24 mouse cellular contexts compared by ENCODE assay signal in genomic region chr13:38086711-38087110, GRCm38 (mm10). TPM values are rescaled to one million over a fixed set of nuclear protein-coding genes. Genes with fewer than 3 reads are reported as not detected.
DNase-seq lines count a peak whose midpoint lies in the region; ATAC-seq and TF ChIP-seq lines count a peak whose summit lies in the region.
"Had no signal": no experiment of that assay in that cellular context is flagged by ENCODE, and none has a peak within 500 bp of the region (broad histone marks: within the 10 kb centered on the region; RNA-seq: fewer than 3 reads in every experiment).

No protein-coding gene starts in this region.

- H3K4me1 ChIP-seq in heart, embryonic 11.5 days (ENCODE audit: control insufficient read depth, insufficient read depth, low read length): peaks cover 36% of the 10 kb centered on the region
- H3K4me1 ChIP-seq in heart, adult 2 months (ENCODE audit: control insufficient read depth, insufficient read depth, low read length): no peaks in the 10 kb centered on the region
- H3K4me1 ChIP-seq in liver, adult 2 months (ENCODE audit: control insufficient read depth, insufficient read depth, low read length): peaks cover 23% of the 10 kb centered on the region
- H3K4me1 ChIP-seq in liver, postnatal 0 days (ENCODE audit: insufficient read depth): peaks cover 19% of the 10 kb centered on the region
- peaks cover 9% of the 10 kb centered on the region for H3K4me1 ChIP-seq in intestine, postnatal 0 days (replicated peaks; ENCODE audit: control insufficient read depth, insufficient read depth, low read length)
- peaks cover 6% of the 10 kb centered on the region for H3K4me1 ChIP-seq in thymus, adult 2 months (replicated peaks; ENCODE audit: control insufficient read depth, insufficient read depth, low read length)
- H3K4me1 ChIP-seq: forebrain, embryonic 10.5 days; forebrain, embryonic 13.5 days; hindbrain, embryonic 13.5 days had no signal

- TF ChIP-seq EP300 in heart, adult 2 months (IDR thresholded peaks at IDR 0.05; ENCODE audit: insufficient read depth, low read depth, low read length): no peak
- TF ChIP-seq EP300 in liver, postnatal 0 days (IDR thresholded peaks at IDR 0.05; ENCODE audit: low read depth): no peak

- no peaks in the 10 kb centered on the region for H3K79me2 ChIP-seq in heart, adult 2 months (replicated peaks; ENCODE audit: control insufficient read depth, insufficient read depth, low read length)
- no peaks in the 10 kb centered on the region for H3K79me2 ChIP-seq in liver, adult 2 months (ENCODE audit: control insufficient read depth, insufficient read depth, low read length)

- no peaks in the 10 kb centered on the region for H3K36me3 ChIP-seq in heart, embryonic 11.5 days (ENCODE audit: control insufficient read depth, insufficient read depth, low read length)
- no peaks in the 10 kb centered on the region for H3K36me3 ChIP-seq in heart, adult 2 months (ENCODE audit: control insufficient read depth, insufficient read depth, low read length)
- no peaks in the 10 kb centered on the region for H3K36me3 ChIP-seq in liver, adult 2 months (ENCODE audit: control insufficient read depth, insufficient read depth, low read length)
- H3K36me3 ChIP-seq in liver, postnatal 0 days (replicated peaks; ENCODE audit: insufficient read depth, low read length): no peaks in the 10 kb centered on the region
- no peaks in the 10 kb centered on the region for H3K36me3 ChIP-seq in intestine, postnatal 0 days (ENCODE audit: control insufficient read depth, insufficient read depth)
- no peaks in the 10 kb centered on the region for H3K36me3 ChIP-seq in thymus, adult 2 months (ENCODE audit: control insufficient read depth, insufficient read depth, low read length)
- H3K36me3 ChIP-seq: forebrain, embryonic 10.5 days; heart, embryonic 12.5 days; heart, embryonic 15.5 days; hindbrain, embryonic 10.5 days; hindbrain, embryonic 13.5 days had no signal

- no peak overlapping the region for H3K4me3 ChIP-seq in heart, embryonic 11.5 days (ENCODE audit: low read depth, low read length)
- no peak overlapping the region for H3K4me3 ChIP-seq in heart, adult 2 months
- H3K4me3 ChIP-seq in liver, adult 2 months (ENCODE audit: insufficient read depth, low read depth, low read length): no peak overlapping the region
- no peak overlapping the region for H3K4me3 ChIP-seq in liver, postnatal 0 days (ENCODE audit: low read depth, low read length)
- H3K4me3 ChIP-seq in intestine, postnatal 0 days (ENCODE audit: low read depth, low read length): no peak overlapping the region
- no peak overlapping the region for H3K4me3 ChIP-seq in thymus, adult 2 months (ENCODE audit: control insufficient read depth, insufficient read depth, low read length)
- H3K4me3 ChIP-seq: forebrain, embryonic 10.5 days; forebrain, embryonic 13.5 days; heart, embryonic 12.5 days; heart, embryonic 15.5 days; hindbrain, embryonic 10.5 days; hindbrain, embryonic 13.5 days had no signal

- no peak overlapping the region for H3K4me2 ChIP-seq in heart, embryonic 11.5 days
- H3K4me2 ChIP-seq in liver, postnatal 0 days (ENCODE audit: low read depth, low read length): no peak overlapping the region
- no peak overlapping the region for H3K4me2 ChIP-seq in intestine, postnatal 0 days (replicated peaks; ENCODE audit: low read depth)
- H3K4me2 ChIP-seq: forebrain, embryonic 13.5 days; heart, embryonic 12.5 days; heart, embryonic 15.5 days; hindbrain, embryonic 13.5 days had no signal

- WGBS in heart, embryonic 11.5 days (ENCODE audit: insufficient replicate concordance): 16% methylated on average over 3 of the region's 3 CpGs
- 34% methylated on average over 3 of the region's 3 CpGs for WGBS in heart, adult 2 months
- WGBS in liver, adult 2 months: 14% methylated on average over 3 of the region's 3 CpGs
- WGBS in liver, postnatal 0 days (ENCODE audit: insufficient replicate concordance): 40% methylated on average over 3 of the region's 3 CpGs
- WGBS in intestine, postnatal 0 days: 22% methylated on average over 3 of the region's 3 CpGs
- WGBS in thymus, adult 2 months: 80% methylated on average over 3 of the region's 3 CpGs

- no peak for ATAC-seq in heart, embryonic 11.5 days (replicated peaks; ENCODE audit: insufficient number of reproducible peaks, low FRiP score, low TSS enrichment)
- no peak for ATAC-seq in liver, postnatal 0 days
- peak; percentile 11; the same call in 1 of the 2 replicates for ATAC-seq in intestine, postnatal 0 days
- ATAC-seq: activated CD4-positive, CD25-positive, alpha-beta regulatory T cell, adult 4 months; forebrain, embryonic 13.5 days; forebrain, embryonic 16.5 days; hindbrain, embryonic 16.5 days had no signal

- H3K27ac ChIP-seq in heart, embryonic 11.5 days (ENCODE audit: low read depth, low read length): peak overlapping the region; percentile 25; the same call in 1 of the 2 replicates
- H3K27ac ChIP-seq in heart, adult 2 months: no peak overlapping the region
- H3K27ac ChIP-seq in liver, adult 2 months (replicated peaks; ENCODE audit: insufficient read depth, low read depth, low read length): no peak overlapping the region
- no peak overlapping the region for H3K27ac ChIP-seq in liver, postnatal 0 days (ENCODE audit: low read depth)
- H3K27ac ChIP-seq in intestine, postnatal 0 days (ENCODE audit: low read depth, low read length): no peak overlapping the region; the same call in 1 of the 2 replicates
- H3K27ac ChIP-seq in thymus, adult 2 months (ENCODE audit: control insufficient read depth, insufficient read depth, low read length): no peak overlapping the region
- H3K27ac ChIP-seq: forebrain, embryonic 10.5 days; forebrain, embryonic 13.5 days; heart, embryonic 15.5 days; hindbrain, embryonic 10.5 days; hindbrain, embryonic 13.5 days had no signal

- no peak for DNase-seq in heart, adult 2 months
- peak; percentile 80 for DNase-seq in liver, adult 2 months (ENCODE audit: extremely low read depth, low read depth, low spot score)
- no peak for DNase-seq in liver, postnatal 0 days
- no peak for DNase-seq in thymus, adult 2 months
- DNase-seq: adrenal gland, adult 8-10 months; adrenal gland, postnatal 36 days; cerebellum, adult 18-20 months; cerebellum, adult 9-10 months; cerebellum, postnatal 14 days; gastrocnemius, postnatal 10 days; gastrocnemius, postnatal 36 days; heart, postnatal 10 days; heart, postnatal 36 days had no signal

- no peak for TF ChIP-seq CTCF in heart, adult 2 months (IDR thresholded peaks at IDR 0.05)
- no peak for TF ChIP-seq CTCF in liver, adult 2 months (IDR thresholded peaks at IDR 0.05; ENCODE audit: low read depth, low read length)
- no peak for TF ChIP-seq CTCF in liver, postnatal 0 days (IDR thresholded peaks at IDR 0.05; ENCODE audit: low read depth)
- TF ChIP-seq CTCF in intestine, postnatal 0 days (IDR thresholded peaks at IDR 0.05; ENCODE audit: low read depth): no peak
- TF ChIP-seq CTCF in thymus, adult 2 months (IDR thresholded peaks at IDR 0.05; ENCODE audit: borderline replicate concordance, control insufficient read depth, extremely low read depth, insufficient read depth, low read length, poor library complexity): no peak

- intact Hi-C loops in heart, adult 2 months (cut with DNase I): no loop called here

- no peaks in the 10 kb centered on the region for H3K27me3 ChIP-seq in heart, embryonic 11.5 days (ENCODE audit: control insufficient read depth, insufficient read depth, low read length)
- no peaks in the 10 kb centered on the region for H3K27me3 ChIP-seq in heart, adult 2 months (ENCODE audit: control insufficient read depth, insufficient read depth, low read length)
- H3K27me3 ChIP-seq in liver, adult 2 months (ENCODE audit: control insufficient read depth, insufficient read depth, low read length): no peaks in the 10 kb centered on the region
- no peaks in the 10 kb centered on the region for H3K27me3 ChIP-seq in liver, postnatal 0 days (ENCODE audit: insufficient read depth, low read length)
- no peaks in the 10 kb centered on the region for H3K27me3 ChIP-seq in intestine, postnatal 0 days (replicated peaks; ENCODE audit: control insufficient read depth, insufficient read depth, low read length)
- H3K27me3 ChIP-seq in thymus, adult 2 months (ENCODE audit: control insufficient read depth, insufficient read depth, low read length): no peaks in the 10 kb centered on the region
- H3K27me3 ChIP-seq: forebrain, embryonic 13.5 days; heart, embryonic 12.5 days; heart, embryonic 15.5 days; hindbrain, embryonic 13.5 days had no signal

- no peaks in the 10 kb centered on the region for H3K9me3 ChIP-seq in heart, embryonic 11.5 days (replicated peaks; ENCODE audit: control insufficient read depth, low read length)
- H3K9me3 ChIP-seq in liver, postnatal 0 days (ENCODE audit: low read length): no peaks in the 10 kb centered on the region
- H3K9me3 ChIP-seq in intestine, postnatal 0 days (ENCODE audit: control insufficient read depth): no peaks in the 10 kb centered on the region
- H3K9me3 ChIP-seq: forebrain, embryonic 10.5 days; forebrain, embryonic 13.5 days; heart, embryonic 12.5 days; heart, embryonic 15.5 days; hindbrain, embryonic 10.5 days; hindbrain, embryonic 13.5 days had no signal

- no peak overlapping the region for H3K9ac ChIP-seq in heart, embryonic 11.5 days (ENCODE audit: low read depth, low read length)
- H3K9ac ChIP-seq in heart, adult 2 months (ENCODE audit: low read depth, low read length): no peak overlapping the region
- H3K9ac ChIP-seq in liver, adult 2 months (ENCODE audit: low read depth, low read length): no peak overlapping the region
- no peak overlapping the region for H3K9ac ChIP-seq in liver, postnatal 0 days (replicated peaks)
- H3K9ac ChIP-seq in intestine, postnatal 0 days (ENCODE audit: low read depth, low read length): no peak overlapping the region
- H3K9ac ChIP-seq: forebrain, embryonic 13.5 days; heart, embryonic 12.5 days; heart, embryonic 15.5 days; hindbrain, embryonic 13.5 days had no signal

- TF ChIP-seq POLR2A in heart, adult 2 months (IDR thresholded peaks at IDR 0.05; ENCODE audit: insufficient read depth, low read depth, low read length): no peak
- TF ChIP-seq POLR2A in liver, adult 2 months (IDR thresholded peaks at IDR 0.05; ENCODE audit: extremely low read depth, insufficient read depth, low read length): no peak
- no peak for TF ChIP-seq POLR2A in thymus, adult 2 months (IDR thresholded peaks at IDR 0.05; ENCODE audit: control insufficient read depth, extremely low read depth, insufficient read depth, low read length, poor library complexity)

RNA-seq across cellular contexts. Expression of gene Cage1, which starts 49.8 kb away (rescaled TPM):
- polyA plus RNA-seq in heart, embryonic 11.5 days (2014; fragmentation: Nextera tagmentation; extraction: Ambion mirVana): 0.94 and 1.2 TPM in 2 replicates
- total RNA-seq in heart, adult 2 months (2021): 1 to 10 TPM; 1.6 to 2.3 TPM
- polyA plus RNA-seq in heart, adult 2 months (2012; rRNA removed): 0.12 and 0.41 TPM in 2 replicates
- 0.54 and 0.55 TPM in 2 replicates for total RNA-seq in liver, adult 2 months (2014; rRNA removed)
- 0.06 and 0.17 TPM in 2 replicates for polyA plus RNA-seq in liver, adult 2 months (2012; rRNA removed)
- polyA plus RNA-seq in liver, postnatal 0 days (2015; fragmentation: Nextera tagmentation; extraction: Ambion mirVana): 0.69 and 0.76 TPM in 2 replicates
- 0.63 and 0.71 TPM in 2 replicates for polyA plus RNA-seq in intestine, postnatal 0 days (2015; fragmentation: Nextera tagmentation; extraction: Ambion mirVana)
- polyA plus RNA-seq in thymus, adult 2 months (2012; rRNA removed): 0.08 and 0.16 TPM in 2 replicates

RNA-seq across cellular contexts. Expression of gene Riok1, which starts 49.9 kb away (rescaled TPM):
- 33.2 and 36.1 TPM in 2 replicates for polyA plus RNA-seq in heart, embryonic 11.5 days (2014; fragmentation: Nextera tagmentation; extraction: Ambion mirVana)
- 1 to 10 TPM; 8.4 to 9.0 TPM for total RNA-seq in heart, adult 2 months (2021)
- polyA plus RNA-seq in heart, adult 2 months (2012; rRNA removed): 8.3 and 11.5 TPM in 2 replicates
- total RNA-seq in liver, adult 2 months (2014; rRNA removed): 11.1 and 15.9 TPM in 2 replicates
- polyA plus RNA-seq in liver, adult 2 months (2012; rRNA removed): 4.3 and 8.0 TPM in 2 replicates
- 13.4 and 14.6 TPM in 2 replicates for polyA plus RNA-seq in liver, postnatal 0 days (2015; fragmentation: Nextera tagmentation; extraction: Ambion mirVana)
- 15.7 and 20.6 TPM in 2 replicates for polyA plus RNA-seq in intestine, postnatal 0 days (2015; fragmentation: Nextera tagmentation; extraction: Ambion mirVana)
- 42.0 and 42.3 TPM in 2 replicates for polyA plus RNA-seq in thymus, adult 2 months (2012; rRNA removed)
